Mouse (Mus musculus): ENCODE results near the gene Ccl7. TPM values are rescaled to one million over a fixed set of nuclear protein-coding genes. Genes with fewer than 3 reads are reported as not detected.

The Ccl7 gene
- polyA plus RNA-seq, 1 experiment: 1.2 TPM

- 91% methylated on average over 3 of the region's 3 CpGs for WGBS
- DNase-seq (ENCODE audit: low read depth, low spot score): no peak
Observed at GRCm38 (mm10) chr11:82084360-82084759, 38.8 kb downstream of the Ccl7 start.

Other genes starting within 250 kb of the Ccl7 start
- 0.03 TPM in 1 of 2 replicates, not detected in the other for gene 5530401A14Rik, start 185.0 kb upstream of the Ccl7 start, polyA plus RNA-seq (2012; rRNA removed)
- 0.84 and 1.0 TPM in 2 replicates for gene Asic2, start 77.3 kb upstream of the Ccl7 start, polyA plus RNA-seq (2012; rRNA removed)
- gene Ccl2, start 10.1 kb upstream of the Ccl7 start, polyA plus RNA-seq (2012; rRNA removed): 2.6 and 3.1 TPM in 2 replicates
- not detected in 2 replicates for gene Gm17268, start 7.2 kb upstream of the Ccl7 start, polyA plus RNA-seq (2012; rRNA removed)
- 14.8 and 26.6 TPM in 2 replicates for gene Ccl11, start 12.1 kb downstream of the Ccl7 start, polyA plus RNA-seq (2012; rRNA removed)
- gene Ccl12, start 56.1 kb downstream of the Ccl7 start, polyA plus RNA-seq (2012; rRNA removed): 4.3 and 6.0 TPM in 2 replicates
- gene Ccl8, start 69.5 kb downstream of the Ccl7 start, polyA plus RNA-seq (2012; rRNA removed): 21.2 and 22.4 TPM in 2 replicates

Measured in large intestine, adult 2 months (tissue).